Mouse (Mus musculus) liver, embryonic 14.5 days (tissue): Measurements from ENCODE around the gene Trim11.

ENCODE experiments used
- CTCF ChIP-seq: IDR thresholded peaks from 2 replicates; pipeline ENCODE4 v1.5.1; 2016; ENCODE audit warnings: antibody characterized with exemption, low read depth, control low read depth
- EP300 ChIP-seq: IDR thresholded peaks from 2 replicates; pipeline ENCODE4 v1.6.1; 2016; ENCODE audit warnings: antibody characterized with exemption, low read depth

DNA sequence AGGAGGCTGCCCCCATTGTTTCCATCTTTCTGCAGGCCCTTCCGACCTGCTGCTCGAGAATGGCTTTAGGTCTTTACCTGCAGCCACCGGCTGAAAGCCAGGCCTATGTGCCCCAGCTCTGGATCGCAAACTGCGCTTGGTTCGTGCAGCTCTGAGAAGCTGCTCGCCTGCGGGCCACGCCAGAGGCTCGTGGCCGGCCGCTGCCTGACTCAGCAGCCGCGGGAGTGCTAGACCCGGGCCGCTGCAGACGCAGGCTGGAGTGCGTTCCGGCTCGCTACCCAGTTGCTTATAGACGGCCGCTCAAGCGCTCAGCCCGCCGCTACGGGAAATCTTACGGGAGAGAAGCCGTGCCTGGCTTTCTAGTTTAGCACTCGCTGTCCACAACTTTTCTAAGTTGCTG is 743 bp upstream of the Trim11 start:
- TF ChIP-seq CTCF: no peak
- TF ChIP-seq EP300: no peak
